Mouse (Mus musculus): ENCODE data around the gene Kng1. TPM values are rescaled to one million over a fixed set of nuclear protein-coding genes. Genes with fewer than 3 reads are reported as not detected.

Kng1 gene
- total and polyA plus RNA-seq, 3 experiments = not detected

GRCm38 (mm10) chr16:23114339-23115171 is 56.9 kb downstream of the Kng1 start:
- dilution Hi-C loops (cut with MboI; ENCODE audit: extremely low pct_ligation_motif_present, extremely low pct_unique_long_range_greater_than_20kb, low sequenced_read_pairs) = no loop called here
- H3K27ac ChIP-seq (ENCODE audit: insufficient read depth, low read depth) = peak overlapping the region; percentile 4; the same call in 1 of the 2 replicates
- H3K36me3 ChIP-seq (replicated peaks in 1 of 2; ENCODE audit: control insufficient read depth in 1 of 2, insufficient read depth in 1 of 2, low read length in 1 of 2) = peaks cover 69 to 83% of the 10 kb centered on the region in 2 experiments

GRCm38 (mm10) chr16:23115486-23115885 is 57.8 kb downstream of the Kng1 start:
- H3K9me3 ChIP-seq (replicated peaks; ENCODE audit: low read length) = no peaks in the 10 kb centered on the region
- TF ChIP-seq USF1 (IDR thresholded peaks at IDR 0.05; ENCODE audit: low read depth, low read length) (no peak), CHD2 (IDR thresholded peaks at IDR 0.05; ENCODE audit: low read length) (0 out of 2 replicates have a peak, but pooled peaks have one; percentile 53)
- peaks cover 33% of the 10 kb centered on the region for H3K79me2 ChIP-seq (replicated peaks; ENCODE audit: control insufficient read depth, extremely low read depth, insufficient read depth, poor library complexity, severe bottlenecking)
- no peak overlapping the region for H3K9ac ChIP-seq (ENCODE audit: insufficient read depth, low read depth)
- no peak for DNase-seq (ENCODE audit: extremely low read depth)
- no peaks in the 10 kb centered on the region for H3K27me3 ChIP-seq (replicated peaks)
- H3K4me3 ChIP-seq (replicated peaks in 1 of 3; ENCODE audit: low read depth in 2 of 3, low read length in 2 of 3, poor library complexity in 1 of 3) = no peak overlapping the region
- H3K4me2 ChIP-seq (ENCODE audit: insufficient read depth, low read depth, poor library complexity, severe bottlenecking) = no peak overlapping the region
- in situ Hi-C loops (cut with MboI; ENCODE audit: low pct_ligation_motif_present, low pct_unique_long_range_greater_than_20kb, low sequenced_read_pairs) = no loop called here
- dilution Hi-C loops (cut with MboI; ENCODE audit: extremely low pct_ligation_motif_present, extremely low pct_unique_long_range_greater_than_20kb, low sequenced_read_pairs) = no loop called here
- H3K27ac ChIP-seq (ENCODE audit: insufficient read depth, low read depth) = no peak overlapping the region
- peaks cover 0 to 18% of the 10 kb centered on the region in 2 experiments; a peak in 2 of 4 replicates for H3K4me1 ChIP-seq (ENCODE audit: control insufficient read depth in 1 of 2, insufficient read depth in 2 of 2)
- peaks cover 67 to 84% of the 10 kb centered on the region in 2 experiments for H3K36me3 ChIP-seq (replicated peaks in 1 of 2; ENCODE audit: control insufficient read depth in 1 of 2, insufficient read depth in 1 of 2, low read length in 1 of 2)

More at GRCm38 (mm10) chr16:23114339-23115171, 56.9 kb downstream of the Kng1 start:
- TF ChIP-seq SIN3A (IDR thresholded peaks at IDR 0.05; ENCODE audit: low read length) (peak; percentile 51; the same call in 1 of the 2 replicates), ZKSCAN1 (IDR thresholded peaks at IDR 0.05; ENCODE audit: borderline replicate concordance, low read depth, low read length) (no peak), MAZ (IDR thresholded peaks at IDR 0.05; ENCODE audit: low read depth, low read length) (no peak), TCF12 (IDR thresholded peaks at IDR 0.05; ENCODE audit: low read depth, low read length) (no peak), RAD21 (IDR thresholded peaks at IDR 0.05; ENCODE audit: low read depth, low read length) (no peak), E2F4 (IDR thresholded peaks at IDR 0.05; ENCODE audit: insufficient replicate concordance, low read depth, low read length) (0 out of 2 replicates have a peak, but pooled peaks have one; percentile 8), POLR2AphosphoS2 (IDR thresholded peaks at IDR 0.05; ENCODE audit: low read depth, low read length) (peak; percentile 99), POLR2A (IDR thresholded peaks at IDR 0.05; ENCODE audit: low read depth, low read length) (no peak; the same call in none of the 2 replicates), USF2 (conservative IDR thresholded peaks at IDR 0.05; ENCODE audit: low read depth, low read length) (no peak; the same call in 1 of the 2 replicates), MYC (IDR thresholded peaks at IDR 0.05; ENCODE audit: low read depth, low read length) (no peak), CTCF (conservative IDR thresholded peaks at IDR 0.05 in 1 of 2, IDR thresholded peaks at IDR 0.05 in 1 of 2; ENCODE audit: low read depth in 2 of 2, low read length in 2 of 2) (no peak; a peak in 1 of 4 replicates), ELF1 (IDR thresholded peaks at IDR 0.05; ENCODE audit: low read depth, low read length) (no peak), EP300 (IDR thresholded peaks at IDR 0.05; ENCODE audit: low read length) (no peak), JUN (IDR thresholded peaks at IDR 0.05; ENCODE audit: insufficient read depth, low read depth, low read length) (no peak), ZMIZ1 (IDR thresholded peaks at IDR 0.05; ENCODE audit: low read depth, low read length) (peak; percentile 97), ZNF384 (IDR thresholded peaks at IDR 0.05; ENCODE audit: low read depth, low read length) (no peak), NRF1 (IDR thresholded peaks at IDR 0.05; ENCODE audit: low read depth, low read length) (no peak), PAX5 (IDR thresholded peaks at IDR 0.05; ENCODE audit: low read length) (no peak), BHLHE40 (IDR thresholded peaks at IDR 0.05; ENCODE audit: low read depth, low read length) (no peak; the same call in 1 of the 2 replicates), ZC3H11A (IDR thresholded peaks at IDR 0.05; ENCODE audit: low read depth, low read length) (no peak), USF1 (IDR thresholded peaks at IDR 0.05; ENCODE audit: low read depth, low read length) (no peak), RCOR1 (conservative IDR thresholded peaks at IDR 0.05; ENCODE audit: low read depth, low read length) (peak; percentile 77; the same call in 1 of the 2 replicates), MEF2A (IDR thresholded peaks at IDR 0.05; ENCODE audit: borderline replicate concordance, low read depth, low read length) (no peak), ETS1 (conservative IDR thresholded peaks at IDR 0.05; ENCODE audit: low read depth, low read length) (peak; percentile 26; the same call in 1 of the 2 replicates), UBTF (IDR thresholded peaks at IDR 0.05; ENCODE audit: low read depth, low read length) (no peak), HCFC1 (IDR thresholded peaks at IDR 0.05; ENCODE audit: low read depth, low read length) (peak; percentile 42), MAX (IDR thresholded peaks at IDR 0.05; ENCODE audit: low read length) (no peak; the same call in 1 of the 2 replicates), NELFE (IDR thresholded peaks at IDR 0.05; ENCODE audit: low read depth, low read length) (peak; percentile 31), CHD2 (IDR thresholded peaks at IDR 0.05; ENCODE audit: low read length) (peak; percentile 86), KAT2A (IDR thresholded peaks at IDR 0.05; ENCODE audit: insufficient replicate concordance, low read length) (no peak), GABPA (IDR thresholded peaks at IDR 0.05; ENCODE audit: insufficient replicate concordance, low read depth, low read length) (no peak), MAFK (IDR thresholded peaks at IDR 0.05; ENCODE audit: insufficient replicate concordance, low read length) (no peak), TBP (conservative IDR thresholded peaks at IDR 0.05; ENCODE audit: low read depth, low read length) (no peak), SMC3 (IDR thresholded peaks at IDR 0.05; ENCODE audit: low read depth, low read length) (peak; percentile 3; the same call in 1 of the 2 replicates), IRF4 (IDR thresholded peaks at IDR 0.05; ENCODE audit: low read depth, low read length) (no peak), JUND (conservative IDR thresholded peaks at IDR 0.05; ENCODE audit: low read depth, low read length) (no peak), CHD1 (IDR thresholded peaks at IDR 0.05; ENCODE audit: low read depth, low read length) (peak; percentile 85; the same call in 1 of the 2 replicates), MXI1 (IDR thresholded peaks at IDR 0.05; ENCODE audit: low read depth, low read length) (peak; percentile 41; the same call in 1 of the 2 replicates)
- H3K4me1 ChIP-seq (ENCODE audit: control insufficient read depth in 1 of 2, insufficient read depth in 2 of 2) = peaks cover 0 to 18% of the 10 kb centered on the region in 2 experiments; a peak in 2 of 4 replicates
- DNase-seq (ENCODE audit: extremely low read depth) = no peak
- no peak overlapping the region for H3K9ac ChIP-seq (ENCODE audit: insufficient read depth, low read depth)
- no peaks in the 10 kb centered on the region for H3K9me3 ChIP-seq (replicated peaks; ENCODE audit: low read length)
- H3K27me3 ChIP-seq (replicated peaks) = no peaks in the 10 kb centered on the region
- H3K79me2 ChIP-seq (replicated peaks; ENCODE audit: control insufficient read depth, extremely low read depth, insufficient read depth, poor library complexity, severe bottlenecking) = peaks cover 39% of the 10 kb centered on the region
- H3K4me3 ChIP-seq (replicated peaks in 1 of 3; ENCODE audit: low read depth in 2 of 3, low read length in 2 of 3, poor library complexity in 1 of 3) = no peak overlapping the region
- H3K4me2 ChIP-seq (ENCODE audit: insufficient read depth, low read depth, poor library complexity, severe bottlenecking) = no peak overlapping the region
- in situ Hi-C loops (cut with MboI; ENCODE audit: low pct_ligation_motif_present, low pct_unique_long_range_greater_than_20kb, low sequenced_read_pairs) = no loop called here

All from CH12.LX (cell line).